12 mouse cellular contexts compared by ENCODE assay signal in genomic region chr9:106512729-106513450, GRCm38 (mm10). TPM values are rescaled to one million over a fixed set of nuclear protein-coding genes. Genes with fewer than 3 reads are reported as not detected.
DNase-seq lines count a peak whose midpoint lies in the region; ATAC-seq and TF ChIP-seq lines count a peak whose summit lies in the region.
"Had no signal": no experiment of that assay in that cellular context is flagged by ENCODE, and none has a peak within 500 bp of the region (broad histone marks: within the 10 kb centered on the region; RNA-seq: fewer than 3 reads in every experiment).

No protein-coding gene starts in this region.

- no peak for TF ChIP-seq POLR2A in lung, adult 2 months (IDR thresholded peaks at IDR 0.05; ENCODE audit: borderline replicate concordance, extremely low read depth, low read depth, low read length)
- TF ChIP-seq POLR2A in brain, embryonic 14.5 days (IDR thresholded peaks at IDR 0.05; ENCODE audit: borderline replicate concordance, extremely low read depth, insufficient read depth, insufficient read length, poor library complexity, severe bottlenecking): no peak

- no peak overlapping the region for H3K27ac ChIP-seq in heart, embryonic 14.5 days (replicated peaks in 1 of 2; ENCODE audit: control insufficient read depth in 1 of 2, insufficient read depth in 1 of 2, low read depth in 2 of 2, low read length in 2 of 2)
- no peak overlapping the region for H3K27ac ChIP-seq in heart, embryonic 11.5 days (ENCODE audit: low read depth, low read length)
- H3K27ac ChIP-seq in lung, embryonic 14.5 days (ENCODE audit: low read depth): no peak overlapping the region
- no peak overlapping the region for H3K27ac ChIP-seq in liver, embryonic 11.5 days (ENCODE audit: low read depth, low read length)
- H3K27ac ChIP-seq: limb, embryonic 12.5 days had no signal

- H3K36me3 ChIP-seq in heart, embryonic 14.5 days (ENCODE audit: control insufficient read depth, insufficient read depth, low read length): no peaks in the 10 kb centered on the region
- no peaks in the 10 kb centered on the region for H3K36me3 ChIP-seq in heart, embryonic 11.5 days (ENCODE audit: control insufficient read depth, insufficient read depth, low read length)
- no peaks in the 10 kb centered on the region for H3K36me3 ChIP-seq in lung, embryonic 14.5 days (ENCODE audit: insufficient read depth)
- no peaks in the 10 kb centered on the region for H3K36me3 ChIP-seq in liver, embryonic 11.5 days (ENCODE audit: control insufficient read depth, insufficient read depth, low read length)
- H3K36me3 ChIP-seq: limb, embryonic 12.5 days had no signal

- no peak overlapping the region for H3K9ac ChIP-seq in heart, embryonic 14.5 days (ENCODE audit: low read length)
- no peak overlapping the region for H3K9ac ChIP-seq in heart, embryonic 11.5 days (ENCODE audit: low read depth, low read length)
- H3K9ac ChIP-seq in lung, embryonic 14.5 days: no peak overlapping the region
- H3K9ac ChIP-seq in liver, embryonic 11.5 days (ENCODE audit: low read depth, low read length): no peak overlapping the region
- H3K9ac ChIP-seq: limb, embryonic 12.5 days had no signal

- H3K27me3 ChIP-seq in heart, embryonic 14.5 days (ENCODE audit: control insufficient read depth, insufficient read depth, low read length): peaks cover 9% of the 10 kb centered on the region
- H3K27me3 ChIP-seq in heart, embryonic 11.5 days (ENCODE audit: control insufficient read depth, insufficient read depth, low read length): peaks cover 3% of the 10 kb centered on the region; the same call in 1 of the 2 replicates
- no peaks in the 10 kb centered on the region for H3K27me3 ChIP-seq in lung, embryonic 14.5 days (ENCODE audit: insufficient read depth, low read length)
- H3K27me3 ChIP-seq in liver, embryonic 11.5 days (replicated peaks; ENCODE audit: control insufficient read depth, insufficient read depth, low read length): no peaks in the 10 kb centered on the region
- H3K27me3 ChIP-seq: limb, embryonic 12.5 days had no signal

- peaks cover 5 to 9% of the 10 kb centered on the region in 2 experiments; a peak in 3 of 4 replicates for H3K4me1 ChIP-seq in heart, embryonic 14.5 days (ENCODE audit: control insufficient read depth in 2 of 2, insufficient read depth in 2 of 2, low read length in 2 of 2)
- peaks cover 8% of the 10 kb centered on the region for H3K4me1 ChIP-seq in heart, embryonic 11.5 days (ENCODE audit: control insufficient read depth, insufficient read depth, low read length)
- H3K4me1 ChIP-seq in lung, embryonic 14.5 days (ENCODE audit: insufficient read depth): no peaks in the 10 kb centered on the region
- no peaks in the 10 kb centered on the region; the same call in 1 of the 2 replicates for H3K4me1 ChIP-seq in lung, adult 2 months (ENCODE audit: control insufficient read depth, insufficient read depth, low read length)
- H3K4me1 ChIP-seq in liver, embryonic 11.5 days (replicated peaks; ENCODE audit: control insufficient read depth, insufficient read depth, low read length): no peaks in the 10 kb centered on the region
- H3K4me1 ChIP-seq: limb, embryonic 12.5 days had no signal

- WGBS in heart, embryonic 14.5 days: 28% methylated on average over 13 of the region's 13 CpGs
- WGBS in heart, embryonic 11.5 days (ENCODE audit: insufficient replicate concordance): 41% methylated on average over 13 of the region's 13 CpGs
- 37% methylated on average over 13 of the region's 13 CpGs for WGBS in lung, embryonic 14.5 days
- 40% methylated on average over 13 of the region's 13 CpGs for WGBS in lung, adult 2 months
- WGBS in liver, embryonic 11.5 days: 56% methylated on average over 13 of the region's 13 CpGs

- H3K9me3 ChIP-seq in heart, embryonic 14.5 days (ENCODE audit: control insufficient read depth, low read length): no peaks in the 10 kb centered on the region
- H3K9me3 ChIP-seq in heart, embryonic 11.5 days (replicated peaks; ENCODE audit: control insufficient read depth, low read length): no peaks in the 10 kb centered on the region
- no peaks in the 10 kb centered on the region for H3K9me3 ChIP-seq in lung, embryonic 14.5 days (ENCODE audit: low read depth, low read length)
- H3K9me3 ChIP-seq in liver, embryonic 11.5 days (ENCODE audit: control insufficient read depth, low read length): no peaks in the 10 kb centered on the region
- H3K9me3 ChIP-seq: limb, embryonic 12.5 days had no signal

- peak; percentile 56 for DNase-seq in lung, embryonic 14.5 days
- no peak for DNase-seq in lung, adult 2 months
- DNase-seq in brain, embryonic 14.5 days (ENCODE audit: low read depth): peak; percentile 56
- peak; percentile 36 for DNase-seq in lung, postnatal 36 days
- no peak for DNase-seq in liver, embryonic 11.5 days (ENCODE audit: low spot score)
- DNase-seq: gastrocnemius, postnatal 36 days; thymus, postnatal 14 days had no signal

- H3K4me2 ChIP-seq in heart, embryonic 14.5 days (ENCODE audit: low read length): 0 out of 2 replicates have a peak overlapping the region, but pooled peaks have one; percentile 17
- H3K4me2 ChIP-seq in heart, embryonic 11.5 days: no peak overlapping the region
- no peak overlapping the region for H3K4me2 ChIP-seq in lung, embryonic 14.5 days
- no peak overlapping the region for H3K4me2 ChIP-seq in liver, embryonic 11.5 days
- H3K4me2 ChIP-seq: limb, embryonic 12.5 days had no signal

- no peak overlapping the region for H3K4me3 ChIP-seq in heart, embryonic 14.5 days (ENCODE audit: control insufficient read depth in 1 of 2, insufficient read depth in 1 of 2, low read depth in 1 of 2, low read length in 2 of 2)
- H3K4me3 ChIP-seq in heart, embryonic 11.5 days (ENCODE audit: low read depth, low read length): no peak overlapping the region
- no peak overlapping the region for H3K4me3 ChIP-seq in lung, embryonic 14.5 days (ENCODE audit: low read depth, low read length)
- no peak overlapping the region for H3K4me3 ChIP-seq in lung, adult 2 months (replicated peaks; ENCODE audit: extremely low read depth, low read depth, low read length)
- H3K4me3 ChIP-seq in liver, embryonic 11.5 days (ENCODE audit: low read depth, low read length): no peak overlapping the region
- H3K4me3 ChIP-seq: limb, embryonic 12.5 days had no signal

- no peak for TF ChIP-seq CTCF in lung, embryonic 14.5 days (IDR thresholded peaks at IDR 0.05; ENCODE audit: low read depth)
- no peak for TF ChIP-seq CTCF in lung, adult 2 months (IDR thresholded peaks at IDR 0.05; ENCODE audit: insufficient read depth, low read length)
- TF ChIP-seq CTCF in brain, embryonic 14.5 days (IDR thresholded peaks at IDR 0.05; ENCODE audit: borderline replicate concordance, extremely low read depth, insufficient read depth, insufficient read length): no peak

- no peak for ATAC-seq in heart, embryonic 14.5 days (ENCODE audit: insufficient number of reproducible peaks, insufficient read depth, low FRiP score, low read depth)
- no peak for ATAC-seq in heart, embryonic 11.5 days (replicated peaks; ENCODE audit: insufficient number of reproducible peaks, low FRiP score, low TSS enrichment)
- ATAC-seq in lung, embryonic 14.5 days (ENCODE audit: insufficient read depth): peak; percentile 58
- no peak for ATAC-seq in liver, embryonic 11.5 days (replicated peaks; ENCODE audit: low FRiP score)

RNA-seq across cellular contexts. Expression of gene Iqcf5, which starts 1.5 kb away (rescaled TPM):
- polyA plus RNA-seq in heart, embryonic 14.5 days (2014; fragmentation: Nextera tagmentation; extraction: Ambion mirVana): not detected in 2 replicates
- not detected in 2 replicates for polyA plus RNA-seq in heart, embryonic 11.5 days (2014; fragmentation: Nextera tagmentation; extraction: Ambion mirVana)
- polyA plus RNA-seq in lung, embryonic 14.5 days (2014; fragmentation: Nextera tagmentation; extraction: Ambion mirVana): not detected in 2 replicates
- 0.27 TPM in 1 of 2 replicates, not detected in the other for polyA plus RNA-seq in lung, adult 2 months (2012; rRNA removed)
- polyA plus RNA-seq in brain, embryonic 14.5 days (2012; rRNA removed): not detected in 2 replicates
- polyA plus RNA-seq in liver, embryonic 11.5 days (2014; fragmentation: Nextera tagmentation; extraction: Ambion mirVana): not detected in 2 replicates
- polyA plus RNA-seq: hindbrain, embryonic 11.5 days; kidney, embryonic 14.5 days; limb, embryonic 12.5 days had no signal

RNA-seq across cellular contexts. Expression of gene Iqcf1, which starts 13.1 kb away (rescaled TPM):
- not detected in 2 replicates for polyA plus RNA-seq in heart, embryonic 14.5 days (2014; fragmentation: Nextera tagmentation; extraction: Ambion mirVana)
- polyA plus RNA-seq in heart, embryonic 11.5 days (2014; fragmentation: Nextera tagmentation; extraction: Ambion mirVana): not detected in 2 replicates
- polyA plus RNA-seq in lung, embryonic 14.5 days (2014; fragmentation: Nextera tagmentation; extraction: Ambion mirVana): not detected in 2 replicates
- polyA plus RNA-seq in lung, adult 2 months (2012; rRNA removed): 0.30 TPM in 1 of 2 replicates, not detected in the other
- polyA plus RNA-seq in brain, embryonic 14.5 days (2012; rRNA removed): not detected in 2 replicates
- not detected in 2 replicates for polyA plus RNA-seq in liver, embryonic 11.5 days (2014; fragmentation: Nextera tagmentation; extraction: Ambion mirVana)
- polyA plus RNA-seq: hindbrain, embryonic 11.5 days; kidney, embryonic 14.5 days; limb, embryonic 12.5 days had no signal

RNA-seq across cellular contexts. Expression of gene Parp3, which starts 36.1 kb away (rescaled TPM):
- polyA plus RNA-seq in heart, embryonic 14.5 days (2014; fragmentation: Nextera tagmentation; extraction: Ambion mirVana): 1.2 and 1.3 TPM in 2 replicates
- polyA plus RNA-seq in heart, embryonic 11.5 days (2014; fragmentation: Nextera tagmentation; extraction: Ambion mirVana): 1.0 and 1.9 TPM in 2 replicates
- 1.6 and 2.4 TPM in 2 replicates for polyA plus RNA-seq in lung, embryonic 14.5 days (2014; fragmentation: Nextera tagmentation; extraction: Ambion mirVana)
- polyA plus RNA-seq in lung, adult 2 months (2012; rRNA removed): 65.2 and 74.3 TPM in 2 replicates
- 0.61 and 1.4 TPM in 2 replicates for polyA plus RNA-seq in brain, embryonic 14.5 days (2012; rRNA removed)
- polyA plus RNA-seq in liver, embryonic 11.5 days (2014; fragmentation: Nextera tagmentation; extraction: Ambion mirVana): 1.5 and 1.6 TPM in 2 replicates

RNA-seq across cellular contexts. Expression of gene Rrp9, which starts 37.1 kb away (rescaled TPM):
- 21.8 TPM in 2 replicates for polyA plus RNA-seq in heart, embryonic 14.5 days (2014; fragmentation: Nextera tagmentation; extraction: Ambion mirVana)
- polyA plus RNA-seq in heart, embryonic 11.5 days (2014; fragmentation: Nextera tagmentation; extraction: Ambion mirVana): 31.3 and 32.9 TPM in 2 replicates
- 45.2 and 52.7 TPM in 2 replicates for polyA plus RNA-seq in lung, embryonic 14.5 days (2014; fragmentation: Nextera tagmentation; extraction: Ambion mirVana)
- 27.4 and 29.2 TPM in 2 replicates for polyA plus RNA-seq in lung, adult 2 months (2012; rRNA removed)
- 44.6 and 59.6 TPM in 2 replicates for polyA plus RNA-seq in brain, embryonic 14.5 days (2012; rRNA removed)
- 85.4 and 92.8 TPM in 2 replicates for polyA plus RNA-seq in liver, embryonic 11.5 days (2014; fragmentation: Nextera tagmentation; extraction: Ambion mirVana)

RNA-seq across cellular contexts. Expression of gene Gpr62, which starts 47.2 kb away (rescaled TPM):
- 0.30 and 0.46 TPM in 2 replicates for polyA plus RNA-seq in heart, embryonic 14.5 days (2014; fragmentation: Nextera tagmentation; extraction: Ambion mirVana)
- polyA plus RNA-seq in heart, embryonic 11.5 days (2014; fragmentation: Nextera tagmentation; extraction: Ambion mirVana): 0.25 and 0.46 TPM in 2 replicates
- polyA plus RNA-seq in lung, embryonic 14.5 days (2014; fragmentation: Nextera tagmentation; extraction: Ambion mirVana): 0.26 and 0.34 TPM in 2 replicates
- 0.19 and 0.50 TPM in 2 replicates for polyA plus RNA-seq in lung, adult 2 months (2012; rRNA removed)
- polyA plus RNA-seq in brain, embryonic 14.5 days (2012; rRNA removed): 0.35 and 0.52 TPM in 2 replicates
- 0.11 TPM in 1 of 2 replicates, not detected in the other for polyA plus RNA-seq in liver, embryonic 11.5 days (2014; fragmentation: Nextera tagmentation; extraction: Ambion mirVana)

Comparison
In these comparisons a context has a peak if more than half of its experiments do, and no peak if none do; other contexts are left out.
1. DNase-seq: peak in lung, embryonic 14.5 days (single experiment), brain, embryonic 14.5 days (single experiment) and lung, postnatal 36 days (single experiment); none in lung, adult 2 months (single experiment) and liver, embryonic 11.5 days (single experiment).
2. RNA of gene Parp3, which starts 36.1 kb away (polyA plus RNA-seq): 65.2 to 74.3 TPM in lung, adult 2 months; 1.6 to 2.4 TPM in lung, embryonic 14.5 days, 1.5 to 1.6 TPM in liver, embryonic 11.5 days, 0.61 to 1.4 TPM in brain, embryonic 14.5 days, 1.2 to 1.3 TPM in heart, embryonic 14.5 days and 1.0 to 1.9 TPM in heart, embryonic 11.5 days; every median in the first group is over 10 times any median in the second.